Mouse (Mus musculus) embryo, embryonic 10 days (tissue): Measurements from ENCODE around the gene Yipf3.

Experiments used
- DNase-seq: peaks from one replicate; pipeline ENCODE4 v3.0.0-alpha.2; 2015; ENCODE audit warnings: low spot score

Gene Yipf3

GRCm38 (mm10) chr17:46284653-46285052 is 36.8 kb downstream of the Yipf3 start:
- peak; percentile 39 for DNase-seq

GRCm38 (mm10) chr17:46285407-46285806 is 37.5 kb downstream of the Yipf3 start:
- DNase-seq = no peak

GRCm38 (mm10) chr17:46287678-46288095 is 39.8 kb downstream of the Yipf3 start:
- no peak for DNase-seq

- DNase-seq = no peak
Measured at GRCm38 (mm10) chr17:46296601-46297000, 48.7 kb downstream of the Yipf3 start.

GRCm38 (mm10) chr17:46297028-46297363 is 49.1 kb downstream of the Yipf3 start:
- no peak for DNase-seq

GRCm38 (mm10) chr17:46297364-46298219 is 49.7 kb downstream of the Yipf3 start, which contains the start of gene Dlk2:
Gene Dlk2, plus strand, starts transcription at chr17:46297421.
- peak; percentile 48 for DNase-seq

GRCm38 (mm10) chr17:46298220-46298913 is 50.5 kb downstream of the Yipf3 start:
- DNase-seq = peak; percentile 97

GRCm38 (mm10) chr17:46301892-46302291 is 54.0 kb downstream of the Yipf3 start:
- DNase-seq = no peak
